Mouse (Mus musculus) liver, embryonic 14.5 days (tissue): ENCODE measurements at regions not wholly inside any gene's neighbourhood (a gene's known extent, or its start where the extent isn't known, plus 50 kb on each side); places are given as distances from the start of the nearest gene placed in this dataset.

Experiments used
- CTCF ChIP-seq: IDR thresholded peaks from 2 replicates; pipeline ENCODE4 v1.5.1; 2016; ENCODE audit warnings: antibody characterized with exemption, low read depth, control low read depth
- EP300 ChIP-seq: IDR thresholded peaks from 2 replicates; pipeline ENCODE4 v1.6.1; 2016; ENCODE audit warnings: antibody characterized with exemption, low read depth

GRCm38 (mm10) chr7:72866966-72867754 is 508.1 kb upstream of the Rgma start:
- no peak for TF ChIP-seq CTCF
- TF ChIP-seq EP300 = no peak
